Mouse (Mus musculus): ENCODE measurements around the gene Gipr. TPM values are rescaled to one million over a fixed set of nuclear protein-coding genes. Genes with fewer than 3 reads are reported as not detected.

The Gipr gene
- polyA plus RNA-seq, 1 experiment from 2014 or later: 1.0 TPM

DNA sequence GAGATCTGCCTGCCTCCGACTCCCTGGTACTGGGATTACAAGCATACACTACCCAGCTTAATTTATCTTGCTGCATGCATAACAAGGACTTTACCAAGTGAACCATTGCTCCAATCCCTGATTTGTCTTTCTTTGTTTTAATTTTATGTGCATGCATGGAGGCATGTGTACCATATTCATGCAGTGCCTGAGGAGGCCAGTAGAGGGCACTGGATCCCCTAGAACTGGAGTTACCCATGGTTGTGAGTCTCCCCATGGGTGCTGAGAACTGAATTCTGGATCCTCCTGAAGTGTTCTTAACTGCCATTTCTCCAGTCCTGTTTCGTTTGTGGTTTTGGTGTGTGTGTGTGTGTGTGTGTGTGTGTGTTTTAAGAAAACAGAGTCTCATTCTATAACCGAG lies 1.1 kb upstream of the Gipr start:
- Histone ChIP-seq H3K9me3 (ENCODE audit: low read length) (no peaks in the 10 kb centered on the region), H3K27me3 (replicated peaks; ENCODE audit: insufficient read depth, low read length) (no peaks in the 10 kb centered on the region; the same call in 1 of the 2 replicates), H3K36me3 (ENCODE audit: insufficient read depth, low read length) (no peaks in the 10 kb centered on the region), H3K4me2 (replicated peaks; ENCODE audit: low read depth, low read length) (no peak overlapping the region), H3K4me1 (ENCODE audit: insufficient read depth, low read depth, low read length) (peaks cover 13% of the 10 kb centered on the region; the same call in 1 of the 2 replicates), H3K4me3 (ENCODE audit: low read depth, low read length) (no peak overlapping the region), H3K9ac (replicated peaks; ENCODE audit: low read depth) (no peak overlapping the region), H3K27ac (ENCODE audit: low read length) (no peak overlapping the region)
- 77% methylated on average over 3 of the region's 3 CpGs for WGBS
- DNase-seq (ENCODE audit: low spot score) (no peak), ATAC-seq (no peak)
- TF ChIP-seq EP300 (IDR thresholded peaks at IDR 0.05) (no peak), CTCF (IDR thresholded peaks at IDR 0.05) (no peak; the same call in 1 of the 2 replicates)

DNA sequence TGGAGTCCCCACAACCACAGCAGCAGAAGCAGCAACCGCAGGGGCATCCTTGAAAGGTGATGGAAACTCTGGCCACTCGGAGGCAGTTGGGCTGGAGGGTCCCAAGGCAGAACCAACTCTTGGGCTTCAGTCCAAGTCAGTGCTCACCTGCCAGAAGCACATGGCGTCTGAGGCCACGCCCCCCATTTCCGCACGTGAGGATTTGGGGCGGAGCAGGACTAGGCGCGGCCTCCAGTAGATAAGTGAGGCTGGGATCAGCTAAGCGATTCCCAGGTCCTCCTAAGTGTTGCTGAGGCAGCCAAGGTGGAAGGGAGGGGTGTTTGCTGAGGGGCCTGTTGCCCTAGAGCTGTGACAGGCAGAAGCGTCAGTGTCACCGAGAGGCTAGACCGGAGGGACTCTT lies 949 bp downstream of the Gipr start:
- DNase-seq (ENCODE audit: low spot score): peak; percentile 65
- Histone ChIP-seq H3K4me1 (ENCODE audit: insufficient read depth, low read depth, low read length) (peaks cover 10% of the 10 kb centered on the region; the same call in 1 of the 2 replicates), H3K27me3 (replicated peaks; ENCODE audit: insufficient read depth, low read length) (no peaks in the 10 kb centered on the region; the same call in none of the 2 replicates), H3K36me3 (ENCODE audit: insufficient read depth, low read length) (no peaks in the 10 kb centered on the region), H3K4me2 (replicated peaks; ENCODE audit: low read depth, low read length) (peak overlapping the region; percentile 33), H3K9ac (replicated peaks; ENCODE audit: low read depth) (no peak overlapping the region), H3K9me3 (ENCODE audit: low read length) (no peaks in the 10 kb centered on the region), H3K4me3 (ENCODE audit: low read depth, low read length) (no peak overlapping the region), H3K27ac (ENCODE audit: low read length) (no peak overlapping the region)
- TF ChIP-seq EP300 (IDR thresholded peaks at IDR 0.05): no peak
- TF ChIP-seq CTCF (IDR thresholded peaks at IDR 0.05): no peak
- 2% methylated on average over 13 of the region's 13 CpGs for WGBS
- ATAC-seq: peak; percentile 35

DNA sequence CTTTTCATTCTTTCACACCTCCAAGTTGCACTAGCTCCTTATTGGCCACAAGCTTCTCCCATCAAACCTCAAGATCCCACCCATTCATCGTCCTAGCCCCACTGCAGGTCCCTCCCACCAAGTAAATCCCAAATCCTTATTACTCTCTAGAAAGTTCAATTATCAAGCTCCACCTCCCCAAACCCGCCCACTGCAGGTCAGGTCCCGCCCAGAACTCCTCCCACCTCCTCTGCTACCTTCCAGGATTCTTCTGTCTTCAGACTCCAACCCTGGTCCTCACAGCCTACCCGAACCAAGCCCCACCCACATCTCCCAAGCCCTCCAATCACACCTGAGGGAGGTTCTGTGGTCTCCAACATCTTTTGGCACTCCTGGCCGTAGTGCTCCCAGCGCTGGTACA lies 1.7 kb downstream of the Gipr start:
- DNase-seq (ENCODE audit: low spot score): peak; percentile 54
- Histone ChIP-seq H3K9me3 (ENCODE audit: low read length) (no peaks in the 10 kb centered on the region), H3K27ac (ENCODE audit: low read length) (no peak overlapping the region), H3K4me1 (ENCODE audit: insufficient read depth, low read depth, low read length) (peaks cover 14% of the 10 kb centered on the region; the same call in 1 of the 2 replicates), H3K4me2 (replicated peaks; ENCODE audit: low read depth, low read length) (peak overlapping the region; percentile 33), H3K9ac (replicated peaks; ENCODE audit: low read depth) (no peak overlapping the region), H3K36me3 (ENCODE audit: insufficient read depth, low read length) (no peaks in the 10 kb centered on the region), H3K27me3 (replicated peaks; ENCODE audit: insufficient read depth, low read length) (peaks cover 7% of the 10 kb centered on the region; the same call in 1 of the 2 replicates), H3K4me3 (ENCODE audit: low read depth, low read length) (no peak overlapping the region; the same call in 1 of the 2 replicates)
- TF ChIP-seq EP300 (IDR thresholded peaks at IDR 0.05) (no peak), CTCF (IDR thresholded peaks at IDR 0.05) (no peak)
- ATAC-seq: peak; percentile 46
- 1% methylated on average over 6 of the region's 6 CpGs for WGBS

DNA sequence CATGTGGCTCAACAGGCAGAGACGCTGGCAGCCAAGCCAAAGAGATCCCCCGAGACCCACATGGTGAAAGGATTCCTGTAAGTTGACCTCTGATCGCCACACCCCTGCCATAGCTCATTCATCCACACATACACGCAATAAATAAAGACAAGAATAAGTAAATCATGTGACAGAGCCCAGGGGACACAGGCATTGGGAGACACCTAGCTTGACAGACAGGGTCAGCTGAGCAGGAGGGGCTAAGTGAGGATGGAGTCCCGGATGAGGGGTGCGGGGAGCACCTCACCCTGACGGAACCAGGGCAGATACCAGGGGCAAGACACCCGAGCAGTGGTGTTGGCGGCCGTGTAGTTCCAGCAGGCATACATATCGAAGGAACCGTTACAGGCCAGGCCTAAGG lies 2.2 kb downstream of the Gipr start:
- Histone ChIP-seq H3K27ac (ENCODE audit: low read length) (no peak overlapping the region; the same call in 1 of the 2 replicates), H3K36me3 (ENCODE audit: insufficient read depth, low read length) (no peaks in the 10 kb centered on the region), H3K4me2 (replicated peaks; ENCODE audit: low read depth, low read length) (peak overlapping the region; percentile 33; the same call in 1 of the 2 replicates), H3K4me1 (ENCODE audit: insufficient read depth, low read depth, low read length) (peaks cover 14% of the 10 kb centered on the region; the same call in 1 of the 2 replicates), H3K9ac (replicated peaks; ENCODE audit: low read depth) (no peak overlapping the region), H3K9me3 (ENCODE audit: low read length) (no peaks in the 10 kb centered on the region), H3K27me3 (replicated peaks; ENCODE audit: insufficient read depth, low read length) (peaks cover 7% of the 10 kb centered on the region; the same call in 1 of the 2 replicates), H3K4me3 (ENCODE audit: low read depth, low read length) (no peak overlapping the region)
- ATAC-seq (no peak), DNase-seq (ENCODE audit: low spot score) (no peak)
- TF ChIP-seq EP300 (IDR thresholded peaks at IDR 0.05) (no peak), CTCF (IDR thresholded peaks at IDR 0.05) (no peak)
- 19% methylated on average over 12 of the region's 12 CpGs for WGBS

DNA sequence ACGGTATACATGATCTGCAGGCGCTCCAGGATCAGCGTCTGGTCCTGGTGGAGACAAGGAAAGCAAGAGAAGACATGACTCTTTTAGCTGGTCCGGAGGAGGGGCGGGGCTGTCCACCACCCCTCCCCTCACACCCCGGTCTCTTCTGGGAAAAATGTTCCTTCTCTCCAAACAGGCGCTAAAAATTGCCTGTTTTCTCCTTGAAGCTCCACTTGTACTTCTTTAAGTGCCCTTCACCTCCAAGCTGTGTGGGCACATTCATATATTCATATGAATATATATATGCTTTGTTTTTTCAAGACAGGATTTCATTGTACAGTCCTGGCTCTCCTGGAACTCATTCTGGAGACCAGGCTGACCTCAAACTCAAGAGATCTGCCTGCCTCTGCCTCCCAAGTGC lies 3.0 kb downstream of the Gipr start:
- H3K36me3 ChIP-seq (ENCODE audit: insufficient read depth, low read length): no peaks in the 10 kb centered on the region
- no peak overlapping the region for H3K4me3 ChIP-seq (ENCODE audit: low read depth, low read length)
- no peak for TF ChIP-seq CTCF (IDR thresholded peaks at IDR 0.05)
- TF ChIP-seq EP300 (IDR thresholded peaks at IDR 0.05): peak; percentile 57; the same call in 1 of the 2 replicates
- H3K4me1 ChIP-seq (ENCODE audit: insufficient read depth, low read depth, low read length): peaks cover 14% of the 10 kb centered on the region; the same call in 1 of the 2 replicates
- H3K9ac ChIP-seq (replicated peaks; ENCODE audit: low read depth): no peak overlapping the region
- DNase-seq (ENCODE audit: low spot score): peak; percentile 71
- ATAC-seq: peak; percentile 45
- H3K9me3 ChIP-seq (ENCODE audit: low read length): no peaks in the 10 kb centered on the region
- WGBS: 63% methylated on average over 7 of the region's 7 CpGs
- peaks cover 7% of the 10 kb centered on the region; the same call in 1 of the 2 replicates for H3K27me3 ChIP-seq (replicated peaks; ENCODE audit: insufficient read depth, low read length)
- H3K4me2 ChIP-seq (replicated peaks; ENCODE audit: low read depth, low read length): no peak overlapping the region
- no peak overlapping the region for H3K27ac ChIP-seq (ENCODE audit: low read length)

DNA sequence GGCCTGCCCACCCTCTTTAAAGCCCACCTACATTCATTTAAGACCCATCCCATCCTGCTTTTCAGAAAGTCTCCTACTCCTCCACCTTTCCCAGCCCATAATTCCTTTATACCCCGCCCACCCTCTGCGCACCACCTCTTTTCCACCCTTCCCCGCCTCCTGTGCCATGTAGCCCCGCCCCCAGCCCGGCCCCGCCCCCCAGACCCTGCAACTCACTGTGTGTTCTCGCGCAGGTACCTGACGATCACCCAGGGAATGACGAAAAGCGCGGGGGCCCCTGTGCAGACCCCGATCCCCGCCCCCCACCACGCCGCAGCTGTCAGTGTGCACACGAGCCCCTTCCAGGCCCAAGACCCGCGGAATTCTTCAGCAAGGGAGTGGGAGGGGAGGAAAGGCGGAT lies 5.8 kb downstream of the Gipr start:
- H3K36me3 ChIP-seq (ENCODE audit: insufficient read depth, low read length): no peaks in the 10 kb centered on the region
- H3K4me3 ChIP-seq (ENCODE audit: low read depth, low read length): peak overlapping the region; percentile 19; the same call in 1 of the 2 replicates
- 3% methylated on average over 20 of the region's 20 CpGs for WGBS
- H3K9ac ChIP-seq (replicated peaks; ENCODE audit: low read depth): no peak overlapping the region
- H3K27me3 ChIP-seq (replicated peaks; ENCODE audit: insufficient read depth, low read length): peaks cover 7% of the 10 kb centered on the region; the same call in 1 of the 2 replicates
- no peak for TF ChIP-seq CTCF (IDR thresholded peaks at IDR 0.05)
- no peak for TF ChIP-seq EP300 (IDR thresholded peaks at IDR 0.05)
- no peaks in the 10 kb centered on the region for H3K9me3 ChIP-seq (ENCODE audit: low read length)
- ATAC-seq (peak; percentile 43), DNase-seq (ENCODE audit: low spot score) (peak; percentile 64)
- H3K4me1 ChIP-seq (ENCODE audit: insufficient read depth, low read depth, low read length): peaks cover 10% of the 10 kb centered on the region
- no peak overlapping the region for H3K27ac ChIP-seq (ENCODE audit: low read length)
- H3K4me2 ChIP-seq (replicated peaks; ENCODE audit: low read depth, low read length): peak overlapping the region; percentile 57

All from lung, postnatal 0 days (tissue).